Mouse (Mus musculus): Measurements from ENCODE around the gene Slc9a8. TPM values are rescaled to one million over a fixed set of nuclear protein-coding genes. Genes with fewer than 3 reads are reported as not detected.

Gene Slc9a8
- total and polyA plus RNA-seq, 2 experiments from 2014 or later = 17.9 to 43.1 TPM

- H3K27ac ChIP-seq = no peak overlapping the region
- TF ChIP-seq CTCF (IDR thresholded peaks at IDR 0.05; ENCODE audit: low read depth) = no peak
- DNase-seq (ENCODE audit: low spot score) = no peak
These were observed 62.4 kb downstream of the Slc9a8 start for GRCm38 (mm10) chr2:167483827-167484410.

GRCm38 (mm10) chr2:167484932-167485331 lies 63.4 kb downstream of the Slc9a8 start:
- Histone ChIP-seq H3K4me2 (ENCODE audit: low read depth, low read length) (0 out of 2 replicates have a peak overlapping the region, but pooled peaks have one; percentile 3), H3K9ac (replicated peaks; ENCODE audit: low read length) (no peak overlapping the region), H3K4me1 (ENCODE audit: insufficient read depth, low read length) (peaks cover 13% of the 10 kb centered on the region), H3K36me3 (ENCODE audit: insufficient read depth, low read length) (peaks cover 21% of the 10 kb centered on the region), H3K9me3 (ENCODE audit: low read length) (no peaks in the 10 kb centered on the region), H3K27ac (peak overlapping the region; percentile 70), H3K4me3 (ENCODE audit: low read length) (no peak overlapping the region), H3K27me3 (ENCODE audit: insufficient read depth, low read length) (no peaks in the 10 kb centered on the region)
- DNase-seq (ENCODE audit: low spot score) (no peak), ATAC-seq (no peak)
- no peak for TF ChIP-seq CTCF (IDR thresholded peaks at IDR 0.05; ENCODE audit: low read depth)
- 87% methylated on average over 11 of the region's 11 CpGs for whole genome bisulfite sequencing

More at GRCm38 (mm10) chr2:167483827-167484410, 62.4 kb downstream of the Slc9a8 start:
- peaks cover 13% of the 10 kb centered on the region for H3K4me1 ChIP-seq (ENCODE audit: insufficient read depth, low read length)
- H3K9me3 ChIP-seq (ENCODE audit: low read length) = no peaks in the 10 kb centered on the region
- H3K4me2 ChIP-seq (ENCODE audit: low read depth, low read length) = no peak overlapping the region
- H3K27me3 ChIP-seq (ENCODE audit: insufficient read depth, low read length) = no peaks in the 10 kb centered on the region
- no peak for ATAC-seq
- peaks cover 21% of the 10 kb centered on the region for H3K36me3 ChIP-seq (ENCODE audit: insufficient read depth, low read length)
- H3K9ac ChIP-seq (replicated peaks; ENCODE audit: low read length) = no peak overlapping the region
- no peak overlapping the region for H3K4me3 ChIP-seq (ENCODE audit: low read length)
- 93% methylated on average over 24 of the region's 24 CpGs for WGBS

DNA sequence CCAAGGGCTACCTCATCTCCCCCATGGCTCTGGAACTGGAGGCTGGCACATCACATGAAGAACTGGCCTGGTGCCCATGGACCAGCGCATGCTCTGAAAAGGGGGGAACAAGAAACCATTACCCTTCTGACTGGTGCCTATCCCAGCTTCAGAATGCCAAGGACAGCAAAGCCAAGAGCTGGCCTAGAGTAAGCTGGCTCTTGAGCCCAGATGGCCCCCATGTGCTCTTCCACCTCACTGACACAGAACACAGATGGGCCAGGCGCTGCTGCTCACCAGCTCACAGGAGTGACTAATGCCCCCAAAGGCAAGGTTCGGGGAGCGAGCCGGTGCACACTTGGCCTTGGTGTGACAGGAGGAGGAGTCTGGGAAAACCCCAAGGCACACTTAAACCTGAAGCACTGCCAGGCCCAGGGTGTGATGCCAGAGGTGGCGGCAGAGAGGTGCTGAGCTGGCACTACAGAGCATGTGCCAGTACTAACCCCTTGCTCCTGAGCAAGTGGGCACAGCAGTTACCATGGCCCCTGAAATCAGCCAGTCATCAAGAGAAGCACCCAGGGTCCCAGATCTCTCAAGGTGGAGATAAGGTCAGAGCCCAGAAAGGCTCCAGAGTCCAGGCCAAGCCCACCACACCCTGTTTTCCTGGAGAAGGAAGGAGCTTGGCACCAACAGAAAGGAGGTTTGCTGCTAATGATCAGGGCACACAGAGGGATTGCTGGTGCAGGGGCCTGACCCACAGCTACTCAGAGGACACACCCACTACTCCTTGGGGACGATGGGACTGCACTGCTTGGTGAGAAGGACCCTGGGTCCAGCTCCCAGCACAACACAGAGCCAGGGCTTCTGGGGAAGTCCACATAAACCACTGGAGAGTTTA lies 64.2 kb downstream of the Slc9a8 start:
- Histone ChIP-seq H3K4me1 (ENCODE audit: insufficient read depth, low read length) (peaks cover 16% of the 10 kb centered on the region), H3K27me3 (ENCODE audit: insufficient read depth, low read length) (no peaks in the 10 kb centered on the region), H3K9me3 (ENCODE audit: low read length) (no peaks in the 10 kb centered on the region), H3K4me3 (ENCODE audit: low read length) (no peak overlapping the region), H3K36me3 (ENCODE audit: insufficient read depth, low read length) (peaks cover 21% of the 10 kb centered on the region), H3K27ac (peak overlapping the region; percentile 78), H3K4me2 (ENCODE audit: low read depth, low read length) (no peak overlapping the region), H3K9ac (replicated peaks; ENCODE audit: low read length) (0 out of 2 replicates have a peak overlapping the region, but pooled peaks have one; percentile 10)
- DNase-seq (ENCODE audit: low spot score) (peak; percentile 86), ATAC-seq (peak; percentile 91)
- TF ChIP-seq CTCF (IDR thresholded peaks at IDR 0.05; ENCODE audit: low read depth) = peak; percentile 47
- WGBS = 47% methylated on average over 7 of the region's 7 CpGs

DNA sequence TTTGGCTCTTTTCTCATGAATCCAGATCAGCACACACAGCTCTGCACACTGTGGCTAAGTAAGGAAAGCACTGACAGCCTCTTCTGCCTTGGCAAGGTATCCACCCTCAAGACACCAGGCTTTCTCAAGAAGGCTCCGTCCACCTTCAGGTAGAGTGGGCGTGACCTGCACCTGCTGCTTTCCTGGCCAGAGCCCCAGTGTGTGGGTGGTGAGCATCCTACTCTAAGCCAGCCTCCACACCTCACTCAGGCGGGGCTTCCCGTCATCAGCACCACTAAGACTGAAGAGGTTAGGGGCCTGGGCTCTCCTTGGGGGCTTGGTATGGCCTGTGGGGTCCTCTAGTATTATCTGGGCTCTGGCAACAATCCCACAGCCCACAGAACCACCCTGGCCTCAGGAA lies 65.1 kb downstream of the Slc9a8 start:
- no peak for TF ChIP-seq CTCF (IDR thresholded peaks at IDR 0.05; ENCODE audit: low read depth)
- H3K9me3 ChIP-seq (ENCODE audit: low read length) = no peaks in the 10 kb centered on the region
- no peaks in the 10 kb centered on the region for H3K27me3 ChIP-seq (ENCODE audit: insufficient read depth, low read length)
- 82% methylated on average over 4 of the region's 4 CpGs for WGBS
- H3K27ac ChIP-seq = peak overlapping the region; percentile 78; the same call in 1 of the 2 replicates
- no peak for DNase-seq (ENCODE audit: low spot score)
- H3K4me2 ChIP-seq (ENCODE audit: low read depth, low read length) = no peak overlapping the region
- no peak for ATAC-seq
- peaks cover 24% of the 10 kb centered on the region for H3K4me1 ChIP-seq (ENCODE audit: insufficient read depth, low read length)
- no peak overlapping the region for H3K9ac ChIP-seq (replicated peaks; ENCODE audit: low read length)
- H3K36me3 ChIP-seq (ENCODE audit: insufficient read depth, low read length) = peaks cover 21% of the 10 kb centered on the region
- no peak overlapping the region for H3K4me3 ChIP-seq (ENCODE audit: low read length)

- H3K4me1 ChIP-seq (ENCODE audit: insufficient read depth, low read length) = peaks cover 28% of the 10 kb centered on the region
- ATAC-seq (no peak), DNase-seq (ENCODE audit: low spot score) (no peak)
- TF ChIP-seq CTCF (IDR thresholded peaks at IDR 0.05; ENCODE audit: low read depth) = no peak
- no peaks in the 10 kb centered on the region for H3K27me3 ChIP-seq (ENCODE audit: insufficient read depth, low read length)
- H3K36me3 ChIP-seq (ENCODE audit: insufficient read depth, low read length) = peaks cover 21% of the 10 kb centered on the region
- H3K9me3 ChIP-seq (ENCODE audit: low read length) = no peaks in the 10 kb centered on the region
- H3K4me2 ChIP-seq (ENCODE audit: low read depth, low read length) = no peak overlapping the region
- no peak overlapping the region for H3K4me3 ChIP-seq (ENCODE audit: low read length)
- H3K27ac ChIP-seq = no peak overlapping the region
- H3K9ac ChIP-seq (replicated peaks; ENCODE audit: low read length) = no peak overlapping the region
- WGBS = 88% methylated on average over 6 of the region's 6 CpGs
These were observed 66.0 kb downstream of the Slc9a8 start for GRCm38 (mm10) chr2:167487551-167487950.

- Histone ChIP-seq H3K36me3 (ENCODE audit: insufficient read depth, low read length) (peaks cover 20% of the 10 kb centered on the region), H3K9ac (replicated peaks; ENCODE audit: low read length) (no peak overlapping the region), H3K27ac (no peak overlapping the region), H3K4me3 (ENCODE audit: low read length) (no peak overlapping the region), H3K9me3 (ENCODE audit: low read length) (no peaks in the 10 kb centered on the region), H3K27me3 (ENCODE audit: insufficient read depth, low read length) (no peaks in the 10 kb centered on the region), H3K4me1 (ENCODE audit: insufficient read depth, low read length) (peaks cover 28% of the 10 kb centered on the region), H3K4me2 (ENCODE audit: low read depth, low read length) (no peak overlapping the region)
- DNase-seq (ENCODE audit: low spot score) (no peak), ATAC-seq (no peak)
- 77% methylated on average over 6 of the region's 6 CpGs for WGBS
- TF ChIP-seq CTCF (IDR thresholded peaks at IDR 0.05; ENCODE audit: low read depth) = no peak
These were observed 66.5 kb downstream of the Slc9a8 start for GRCm38 (mm10) chr2:167487994-167488393.

All from hindbrain, postnatal 0 days (tissue).